Mouse (Mus musculus): ENCODE measurements around the gene Ccdc78.
"Not testable (repeated sequence)": the region's sequence is repeated elsewhere in the genome, so short reads cannot be mapped to it uniquely, and the experiment has no call there.

Ccdc78 gene

DNA sequence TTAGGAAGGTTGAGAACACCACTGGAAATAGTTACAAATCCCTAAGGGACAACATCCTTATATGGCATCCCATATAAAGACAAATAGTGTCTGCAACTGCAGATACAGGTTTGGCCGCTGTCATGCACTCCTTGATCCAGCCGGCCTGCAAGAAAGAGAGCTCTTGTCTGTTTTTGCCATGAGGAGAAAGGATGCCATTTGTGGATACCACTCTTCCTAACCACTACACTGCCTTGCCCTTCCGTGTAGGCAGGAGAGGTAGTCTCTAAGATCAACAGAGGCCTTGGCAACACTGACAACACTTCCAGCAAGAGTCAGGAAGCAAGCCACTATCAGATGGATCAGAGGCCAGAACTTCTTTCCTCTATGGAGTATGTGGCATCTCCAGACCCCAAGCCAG is at the start of gene Ccdc78:
TSS of gene Ccdc78 (plus strand) at position 301 of the 400 bp plus-strand sequence.
- DNase-seq (ENCODE audit: low spot score in 2 of 2) = no peak

DNA sequence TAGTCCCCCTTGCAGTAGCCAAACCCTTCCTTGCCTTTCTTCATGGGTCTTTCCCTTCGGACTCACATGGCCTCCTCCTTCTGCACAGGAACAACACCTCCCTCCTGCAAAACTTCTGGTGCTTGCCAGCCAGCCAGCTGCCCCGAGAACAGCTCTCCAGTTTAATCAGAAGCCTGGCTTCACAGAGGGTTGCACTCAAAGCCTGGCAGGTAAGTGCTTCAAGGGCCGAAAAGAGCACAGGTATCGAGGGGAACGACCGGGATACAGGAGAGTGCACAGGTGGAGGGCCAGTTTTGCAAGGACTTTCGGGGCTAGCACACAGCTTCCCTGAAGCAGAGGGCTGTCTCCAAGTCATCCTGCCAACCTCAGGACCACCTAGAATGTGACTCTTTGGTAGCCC is 47.5 kb upstream of the Ccdc78 start:
- no peak for DNase-seq (ENCODE audit: low spot score in 2 of 2)

DNA sequence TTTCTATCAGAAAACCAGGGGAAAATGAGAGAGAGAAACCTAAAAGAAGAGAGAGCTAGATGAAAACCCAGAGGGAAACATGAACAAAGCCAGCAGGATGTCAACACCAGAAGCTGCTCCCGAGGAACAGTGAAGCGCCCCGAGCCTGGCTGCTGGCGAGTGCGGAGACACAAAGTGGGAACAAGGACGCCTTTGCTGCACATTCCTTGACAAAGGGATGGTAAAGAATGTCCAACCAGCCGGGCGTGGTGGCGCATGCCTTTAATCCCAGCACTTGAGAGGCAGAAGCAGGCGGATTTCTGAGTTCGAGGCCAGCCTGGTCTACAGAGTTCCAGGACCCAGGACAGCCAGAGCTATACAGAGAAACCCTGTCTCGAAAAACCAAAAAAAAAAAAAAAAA is 44.9 kb upstream of the Ccdc78 start:
- DNase-seq (ENCODE audit: low spot score in 2 of 2) = not testable (repeated sequence)

DNA sequence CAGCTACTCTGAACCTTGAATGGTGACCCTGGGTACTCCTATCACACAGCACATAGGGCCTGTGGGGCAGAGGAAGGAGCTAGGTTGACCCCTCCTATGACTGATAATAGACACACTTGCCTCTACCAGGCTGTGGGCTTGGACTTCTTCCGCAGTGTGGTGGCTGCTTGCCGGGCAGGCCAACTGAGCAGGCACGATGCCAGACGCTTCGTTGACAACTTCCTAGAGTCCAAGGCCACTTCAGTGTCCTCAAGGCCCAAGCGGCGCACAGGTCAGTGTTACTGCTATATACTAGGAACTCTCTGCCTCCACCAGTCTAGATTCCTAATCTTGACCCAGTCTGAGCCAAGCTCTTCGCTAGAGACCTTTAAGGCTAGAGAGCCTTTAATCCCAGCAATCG is 42.5 kb upstream of the Ccdc78 start:
- DNase-seq (ENCODE audit: low spot score in 2 of 2) = no peak

DNA sequence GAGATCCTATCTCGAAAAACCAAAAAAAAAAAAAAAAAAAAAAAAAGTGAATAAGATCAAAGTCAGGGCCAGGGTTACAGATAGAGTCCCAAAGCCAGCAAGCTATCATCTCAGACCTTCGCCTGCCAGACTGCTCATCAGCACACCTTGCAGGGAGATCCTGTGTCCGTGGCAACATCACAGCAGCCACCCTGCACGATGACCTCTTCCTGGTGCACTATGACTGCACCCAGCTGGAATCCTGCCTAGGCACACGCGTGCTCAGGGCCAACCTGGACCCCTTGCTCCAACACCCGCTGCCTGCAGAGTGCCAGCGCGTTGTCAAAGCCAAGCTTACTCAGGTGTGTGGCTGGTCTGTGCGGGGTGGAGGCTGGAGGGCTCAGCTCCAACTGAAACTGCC is 42.1 kb upstream of the Ccdc78 start:
- no peak for DNase-seq (ENCODE audit: low spot score in 2 of 2)

DNA sequence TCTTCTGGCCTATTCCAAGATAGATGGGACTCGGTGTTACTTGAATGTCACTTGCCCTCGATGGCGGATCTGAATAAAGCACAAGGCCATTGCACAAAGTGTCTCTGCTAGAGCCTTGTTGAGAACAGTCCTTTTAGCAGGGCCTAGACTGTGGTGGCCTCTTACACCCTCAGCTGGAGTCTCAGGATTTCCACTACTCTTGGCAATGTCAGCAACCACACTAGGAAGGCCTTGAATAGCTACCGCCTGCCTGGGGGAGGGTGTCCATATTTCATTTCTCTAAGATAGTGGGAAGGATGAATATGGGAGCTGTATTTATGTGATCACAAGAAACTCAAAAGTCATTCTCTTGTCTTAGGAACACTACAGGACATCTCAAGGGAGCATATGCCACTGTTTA is 38.1 kb upstream of the Ccdc78 start:
- no peak for DNase-seq (ENCODE audit: low spot score in 2 of 2)

DNA sequence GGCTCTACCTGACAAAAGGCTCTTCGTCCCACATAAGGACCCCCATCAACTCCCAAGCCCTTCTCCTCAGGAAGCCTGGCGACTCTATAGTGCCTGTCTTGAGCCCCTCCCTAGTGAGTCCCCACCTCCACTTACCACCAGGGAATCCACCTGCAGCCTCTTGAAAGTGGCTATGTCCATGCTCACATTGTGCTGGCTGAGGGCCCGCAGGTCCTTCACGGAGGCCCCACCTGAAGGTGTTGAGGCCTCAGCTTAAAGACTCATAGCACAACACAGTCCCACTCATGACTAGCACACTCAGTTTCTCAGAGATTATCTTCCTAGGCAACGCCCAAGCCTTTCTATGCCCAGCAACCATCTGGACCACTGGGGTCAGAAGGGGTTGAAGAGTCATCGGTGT is 37.1 kb upstream of the Ccdc78 start:
- no peak for DNase-seq (ENCODE audit: low spot score in 2 of 2)

DNA sequence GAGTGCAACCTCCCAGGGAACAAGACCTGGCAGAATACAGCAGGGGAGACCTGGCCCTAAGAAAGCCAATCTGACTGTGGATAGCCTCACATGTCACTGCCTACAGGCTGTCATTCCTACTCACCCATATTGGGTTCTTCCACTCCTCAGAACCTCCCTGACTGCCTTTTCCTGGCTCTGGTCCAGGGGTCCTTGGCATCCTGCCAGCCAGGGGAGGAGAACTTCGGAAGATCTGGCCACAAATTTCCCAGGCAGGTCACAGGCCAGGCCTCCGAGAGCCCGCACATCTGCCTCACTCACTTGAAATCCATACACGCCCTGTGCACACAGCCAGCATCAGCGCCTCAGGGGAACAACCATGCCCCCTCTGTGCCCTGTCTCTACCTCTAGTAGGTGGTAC is 34.9 kb upstream of the Ccdc78 start:
- DNase-seq (ENCODE audit: low spot score in 2 of 2) = peak in 1 of 2 experiments; percentile 73

DNA sequence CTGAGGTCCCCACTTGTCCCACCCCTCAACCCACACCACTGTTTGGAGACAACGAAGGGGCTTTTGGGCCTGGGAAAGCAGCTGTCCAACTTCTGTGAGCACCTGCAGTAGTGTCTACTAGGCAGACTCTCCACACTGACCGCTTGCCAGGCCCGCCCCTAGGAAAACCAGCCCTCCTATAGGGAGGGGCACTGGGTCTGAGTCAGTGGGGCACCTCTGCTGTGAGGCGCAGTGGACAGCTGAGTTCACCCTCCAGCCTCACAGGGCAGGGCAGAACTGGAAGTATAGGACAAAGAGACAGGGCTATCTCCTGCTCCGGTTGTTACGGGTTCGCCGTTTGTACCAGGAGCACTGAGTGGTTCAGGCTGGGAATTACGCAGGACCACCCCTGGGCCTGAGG is 32.1 kb upstream of the Ccdc78 start, which contains the start of gene Msln:
TSS of gene Msln (minus strand) at position 138 of the 400 bp plus-strand sequence.
- DNase-seq (ENCODE audit: low spot score in 2 of 2) = no peak

DNA sequence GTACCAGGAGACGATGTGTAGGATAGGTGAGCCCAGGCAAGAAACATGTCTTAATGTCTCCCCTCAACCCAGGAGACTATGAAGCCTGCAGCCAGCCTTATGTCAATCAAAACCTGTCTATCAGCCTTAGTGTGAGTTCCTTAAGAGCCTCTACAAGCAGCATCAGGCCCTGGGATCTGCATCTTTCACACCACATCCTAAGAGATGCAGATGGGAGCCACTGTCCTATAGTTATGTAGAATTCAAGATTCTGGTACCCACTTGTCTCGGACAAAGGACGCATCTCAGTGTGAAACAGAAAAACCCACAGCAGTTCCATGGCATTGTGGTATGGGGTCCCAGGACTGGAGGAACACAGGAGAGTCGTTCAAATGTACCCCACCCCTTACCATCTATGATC is 31.3 kb upstream of the Ccdc78 start:
- no peak for DNase-seq (ENCODE audit: low spot score in 2 of 2)

DNA sequence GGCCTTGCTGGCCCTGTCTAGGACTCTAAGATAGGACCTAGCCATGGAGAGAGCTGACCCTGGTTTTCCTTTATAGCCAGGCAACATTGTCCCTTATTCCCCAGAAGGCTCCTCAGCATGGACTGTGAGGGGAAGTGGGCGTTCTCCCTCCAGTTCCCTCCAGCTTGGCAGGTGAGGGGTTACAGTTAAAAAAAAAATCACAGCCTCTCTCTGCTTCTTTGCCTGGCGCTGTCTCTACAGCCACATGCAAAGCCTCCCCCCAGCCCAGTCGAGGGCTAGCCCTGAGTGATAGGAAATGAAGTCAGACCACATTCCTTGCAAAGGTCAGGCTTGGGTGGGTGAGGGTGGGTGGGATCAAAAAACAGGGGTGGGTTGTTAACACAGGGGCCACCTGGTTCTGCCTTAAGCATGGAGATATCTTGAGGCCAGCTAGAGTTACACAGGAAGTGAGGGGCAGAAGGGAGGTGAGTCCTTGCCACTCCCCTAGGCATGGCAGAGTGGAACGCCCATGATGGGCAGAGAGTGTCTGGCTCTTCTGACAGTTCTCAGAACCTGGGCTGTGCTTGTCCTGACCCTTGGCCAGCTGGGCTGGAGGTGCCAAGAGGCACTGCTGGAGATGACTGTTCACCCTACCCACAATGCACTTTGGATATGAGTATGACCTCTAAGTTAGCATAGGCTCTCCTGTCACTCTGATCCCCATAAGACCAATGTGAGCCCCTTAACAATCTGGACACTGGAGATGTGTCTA is 30.6 kb upstream of the Ccdc78 start:
- DNase-seq (ENCODE audit: low spot score in 2 of 2) = no peak

DNA sequence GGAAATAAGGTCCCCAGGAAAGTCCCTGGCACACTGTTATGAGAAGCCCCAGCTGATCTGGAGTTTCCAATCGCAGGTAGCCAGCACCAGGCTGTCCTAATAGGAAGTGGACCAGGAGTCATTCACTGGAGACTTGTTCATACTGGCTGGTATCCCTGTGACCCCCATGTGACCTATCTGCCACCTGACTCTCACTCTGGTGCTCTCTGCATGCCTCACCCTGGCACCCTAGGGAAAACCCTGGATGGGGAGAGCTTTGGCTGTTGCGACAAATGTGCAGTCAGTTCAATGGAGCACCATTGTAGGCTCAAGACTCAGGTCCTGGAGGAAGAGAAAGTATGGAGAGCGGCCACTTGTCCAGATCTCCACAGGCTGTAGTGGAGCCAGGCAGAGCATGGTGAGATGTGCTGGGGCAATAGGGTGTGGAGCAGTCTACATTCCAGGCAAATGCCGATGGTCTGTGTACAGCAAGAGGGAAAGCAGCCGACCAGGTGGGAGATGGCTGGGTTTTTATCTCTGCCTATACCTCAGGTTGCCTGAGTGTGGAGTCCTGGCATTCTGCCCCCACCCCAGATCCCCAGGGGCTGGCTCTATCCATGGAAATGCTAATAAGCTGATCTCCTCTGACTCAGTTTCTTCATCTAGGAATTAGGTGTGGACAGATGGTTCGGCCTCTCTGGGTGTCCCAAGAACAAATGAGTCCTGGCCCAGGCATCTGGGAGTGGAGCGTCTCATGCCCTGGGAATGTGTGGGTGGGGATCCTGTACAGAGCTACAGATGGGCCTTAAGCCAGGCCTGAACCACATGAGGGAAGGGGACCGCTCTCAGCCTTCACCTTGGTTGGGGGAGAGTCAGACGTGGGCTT is 29.8 kb upstream of the Ccdc78 start:
- DNase-seq (ENCODE audit: low spot score in 2 of 2) = no peak

DNA sequence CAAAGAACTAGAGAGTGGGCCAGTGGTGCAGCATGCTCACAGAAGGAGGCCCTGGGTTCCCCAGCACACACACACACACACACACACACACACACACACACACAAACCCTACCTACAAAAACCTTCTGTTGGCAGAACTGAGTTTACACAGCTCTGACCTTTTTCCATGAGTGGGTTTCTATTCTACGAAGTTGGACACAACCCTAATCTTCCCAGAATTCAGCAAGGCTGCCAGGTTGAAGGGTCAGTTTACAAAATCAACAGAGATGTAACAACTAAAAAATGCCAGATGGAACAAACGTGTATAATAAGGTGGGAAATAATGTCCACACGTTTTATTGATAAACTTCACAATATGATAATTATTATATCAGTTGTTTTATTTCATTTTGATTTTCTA is 28.7 kb upstream of the Ccdc78 start:
- DNase-seq (ENCODE audit: low spot score in 2 of 2) = no peak

DNA sequence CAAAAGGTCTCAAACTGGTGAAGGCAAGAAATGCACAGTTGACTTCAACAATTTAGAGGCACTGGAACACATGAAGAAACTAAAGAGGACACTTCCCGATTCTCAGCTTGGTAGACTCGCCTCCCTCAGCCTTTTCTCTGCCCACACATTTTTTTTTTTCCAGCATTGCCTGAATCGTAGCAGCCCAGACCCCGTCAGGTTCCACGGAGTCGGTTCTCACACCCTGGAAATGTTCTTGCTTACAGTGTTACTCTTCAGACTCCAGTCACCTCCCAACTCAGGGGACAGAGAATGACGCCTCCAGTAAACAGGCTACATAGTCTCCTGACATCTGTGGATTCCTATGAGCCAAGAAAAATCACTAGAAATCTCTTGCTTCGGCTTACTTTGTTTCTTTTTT is 26.2 kb upstream of the Ccdc78 start:
- no peak for DNase-seq (ENCODE audit: low spot score in 2 of 2)

DNA sequence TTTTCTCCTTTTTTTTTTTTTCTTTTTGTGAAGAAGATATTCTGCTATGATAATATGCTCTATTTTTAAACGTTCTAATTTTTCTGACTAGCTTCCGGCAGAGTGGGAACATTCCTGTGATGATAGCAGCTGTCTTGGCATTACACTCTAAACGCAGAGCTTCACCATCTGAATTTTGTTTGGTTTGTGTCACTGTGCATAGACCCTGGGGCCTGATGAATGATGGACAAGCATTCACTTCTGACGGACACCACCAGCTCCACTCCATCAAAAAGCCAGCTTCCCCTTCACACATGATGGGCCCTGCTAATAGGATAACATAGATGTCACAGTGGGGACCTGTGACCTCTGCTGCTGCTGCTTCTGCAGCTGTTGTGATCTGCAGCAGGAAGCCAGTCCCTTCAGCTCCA is 24.8 kb upstream of the Ccdc78 start:
- peak; percentile 44 to 73 for DNase-seq (ENCODE audit: low spot score in 2 of 2)

DNA sequence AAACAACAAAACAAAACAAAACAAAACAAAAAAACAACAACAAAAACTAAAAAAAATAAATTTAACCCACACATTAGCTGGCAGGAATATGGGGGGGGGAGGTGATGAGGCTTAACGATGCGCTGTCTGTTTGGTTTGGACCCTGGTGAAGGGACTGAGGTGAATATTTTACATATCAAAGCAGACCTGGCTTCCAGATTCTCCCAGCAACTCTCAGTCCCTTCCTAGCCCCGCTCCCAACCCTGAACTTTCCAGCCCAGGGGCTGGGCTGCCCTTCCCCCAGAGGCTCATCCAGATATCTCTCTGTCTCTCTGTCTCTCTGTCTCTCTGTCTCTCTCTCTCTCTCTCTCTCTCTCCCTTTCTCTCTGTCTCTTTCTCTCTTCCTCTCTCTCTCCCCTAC is 23.8 kb upstream of the Ccdc78 start:
- no peak for DNase-seq (ENCODE audit: low spot score in 2 of 2)

DNA sequence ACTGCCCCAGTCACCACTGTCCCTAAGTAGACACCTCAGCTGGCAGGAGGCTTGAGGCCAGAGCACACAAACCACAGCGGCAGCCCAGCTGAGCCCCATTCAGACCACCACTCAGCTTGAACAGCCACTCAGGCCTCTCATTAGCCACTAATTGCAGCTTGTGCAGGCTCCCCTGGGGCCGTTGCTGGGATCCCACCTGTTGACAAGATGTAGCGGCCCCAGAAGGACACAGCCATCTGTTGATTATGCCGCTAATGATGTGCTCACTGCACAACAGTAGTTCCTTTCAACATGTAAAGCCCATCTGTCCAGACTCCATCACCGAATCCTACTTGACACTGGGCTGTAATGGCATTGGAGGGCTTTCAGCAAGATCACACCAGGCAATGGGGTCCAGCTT is 20.5 kb upstream of the Ccdc78 start:
- DNase-seq (ENCODE audit: low spot score in 2 of 2) = no peak

DNA sequence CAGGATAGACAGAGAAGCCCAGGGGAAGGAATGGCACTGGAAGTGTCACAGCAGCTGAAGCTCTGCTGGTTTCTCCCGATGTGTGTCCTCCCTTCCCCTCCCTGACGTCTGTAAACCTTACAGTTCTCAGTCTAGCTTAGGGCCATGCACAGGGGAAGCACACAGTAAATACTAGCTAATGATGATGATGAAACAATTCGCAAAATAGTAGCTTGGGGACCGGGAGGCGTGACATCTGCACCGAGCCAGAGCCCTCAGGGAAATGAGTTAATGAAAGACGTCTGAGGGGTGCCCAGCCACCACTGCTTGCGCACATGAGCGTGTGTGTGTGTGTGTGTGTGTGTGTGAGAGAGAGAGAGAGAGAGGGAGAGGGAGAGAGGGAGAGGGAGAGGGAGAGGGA is 17.0 kb upstream of the Ccdc78 start:
- DNase-seq (ENCODE audit: low spot score in 2 of 2) = no peak

DNA sequence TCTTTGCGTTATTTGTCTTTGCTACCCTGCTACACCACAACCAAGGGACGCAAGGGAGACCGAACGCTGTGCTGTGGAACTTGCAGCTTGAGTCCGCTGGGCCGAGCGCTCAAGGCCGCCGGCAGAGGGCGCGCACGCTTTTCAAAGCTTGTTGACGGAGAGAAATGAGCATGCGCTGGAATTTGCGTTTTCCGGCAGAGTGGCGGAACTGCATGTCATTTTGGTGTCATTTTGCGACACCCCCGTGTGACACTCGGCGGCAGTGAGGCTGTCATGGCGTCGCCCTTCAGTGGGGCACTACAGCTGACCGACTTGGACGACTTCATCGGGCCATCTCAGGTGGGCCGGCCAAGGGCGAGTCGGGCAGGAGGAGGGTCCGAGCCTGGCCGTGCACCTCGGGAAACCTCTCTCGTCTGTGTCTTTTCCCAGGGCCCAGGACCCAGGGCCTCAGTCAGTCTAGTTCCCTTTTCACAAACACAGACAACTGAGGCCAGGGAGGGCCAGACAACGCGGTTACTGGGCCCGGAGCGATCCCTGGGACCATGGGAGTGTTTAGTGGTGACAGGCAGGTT is 12.7 kb upstream of the Ccdc78 start, which contains the start of gene Narfl:
TSS of gene Narfl (plus strand) at position 228 of the 572 bp plus-strand sequence.
- DNase-seq (ENCODE audit: low spot score in 2 of 2) = peak; percentile 98 to 99

DNA sequence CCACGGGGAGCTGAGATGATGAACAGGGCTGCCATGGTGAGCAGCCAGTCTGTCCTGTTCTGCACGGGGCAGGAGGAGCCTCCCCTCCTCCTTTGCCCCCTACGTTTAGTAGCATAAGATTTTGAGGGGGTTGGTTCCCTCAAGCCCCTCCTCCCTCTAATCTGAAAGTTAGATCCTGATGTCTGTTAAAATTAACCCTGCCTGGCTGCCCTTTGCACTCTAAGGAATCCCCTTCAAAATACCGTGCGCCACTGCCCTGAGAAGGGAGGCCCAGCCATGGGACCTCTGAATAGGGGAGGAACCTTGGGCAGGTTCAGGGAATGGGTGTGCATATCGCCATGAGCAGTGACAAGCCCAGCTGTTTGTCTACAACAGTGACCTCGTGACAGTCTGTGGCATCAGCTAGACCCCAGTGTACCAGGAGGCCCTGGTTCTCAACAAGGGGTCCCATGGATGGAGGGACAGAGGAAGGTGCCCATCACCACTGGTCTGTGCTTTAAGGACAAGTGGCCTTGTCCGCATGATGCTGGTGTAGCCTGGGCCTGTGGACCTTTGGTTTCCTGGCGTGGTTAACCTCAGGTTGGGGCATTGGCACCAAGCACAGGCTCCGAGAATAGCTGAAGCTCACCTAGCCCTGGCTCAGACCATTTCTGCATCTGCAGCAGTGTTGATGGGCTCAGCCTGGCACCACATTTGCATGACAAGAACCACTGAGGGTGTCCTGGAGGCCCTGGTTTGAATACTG is 10.9 kb upstream of the Ccdc78 start:
- DNase-seq (ENCODE audit: low spot score in 2 of 2) = no peak

DNA sequence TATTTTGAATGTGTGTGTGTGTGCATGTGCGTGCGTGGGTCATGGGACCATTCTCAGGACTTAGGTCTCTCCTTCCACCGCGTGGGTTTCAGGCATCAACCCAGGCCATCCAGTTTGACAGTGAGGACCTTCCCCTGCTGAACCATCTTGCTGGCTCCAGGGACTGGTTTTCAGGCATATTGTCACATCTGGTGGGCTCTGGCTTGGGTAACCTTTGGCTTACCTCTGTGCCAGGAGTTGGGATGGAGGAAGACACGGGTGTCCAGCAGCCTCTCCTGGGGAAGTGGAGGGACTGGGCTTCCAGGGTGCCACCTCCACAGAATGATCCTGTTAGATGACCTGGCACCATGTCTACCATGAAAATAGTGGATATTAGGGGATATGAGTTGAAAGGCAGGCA is 8.4 kb upstream of the Ccdc78 start:
- no peak for DNase-seq (ENCODE audit: low spot score in 2 of 2)

DNA sequence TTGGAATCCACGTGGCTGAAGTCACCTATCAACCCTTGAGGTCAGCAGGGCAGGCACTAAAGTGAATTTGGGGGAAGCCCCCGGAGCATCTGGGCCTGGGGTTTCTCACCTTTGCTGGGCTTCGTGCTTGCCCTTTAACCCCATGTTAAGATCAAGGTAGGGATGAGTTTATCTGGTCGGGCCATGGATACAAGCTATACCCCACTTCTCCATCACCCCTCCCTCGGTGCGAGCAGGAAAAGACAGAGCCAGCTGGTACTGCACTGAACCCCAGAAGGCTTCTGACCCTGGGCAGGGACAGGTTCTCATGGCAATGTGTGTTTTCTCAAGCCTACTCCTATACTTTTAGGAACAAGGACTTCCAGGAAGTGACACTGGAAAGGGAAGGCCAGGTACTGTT is 5.0 kb upstream of the Ccdc78 start:
- no peak for DNase-seq (ENCODE audit: low spot score in 2 of 2)

All from right cerebral cortex, postnatal 10 days (tissue).